Mouse (Mus musculus) cortical plate, adult 2 months (tissue): ENCODE data around the gene Lrrc28.

Source experiments
- CTCF ChIP-seq: fragments of 200-500 bp; IDR thresholded peaks from 2 replicates; pipeline ENCODE4 v1.5.1; 2011; ENCODE audit warnings: mild to moderate bottlenecking, control low read depth, low read length; ENCODE audit not compliant: insufficient read depth; ENCODE audit errors: extremely low read depth
- POLR2A ChIP-seq: fragments of 200-500 bp; IDR thresholded peaks from 2 replicates; pipeline ENCODE4 v1.6.1; 2011; ENCODE audit warnings: mild to moderate bottlenecking, low read length, control low read depth; ENCODE audit not compliant: insufficient read depth; ENCODE audit errors: extremely low read depth

- TF ChIP-seq CTCF = no peak
- no peak for TF ChIP-seq POLR2A
Measured at GRCm38 (mm10) chr7:67670965-67671364, 25.9 kb upstream of the Lrrc28 start.
